Mouse (Mus musculus) frontal cortex, postnatal 36 days (tissue): ENCODE results near the gene Il13ra2.
"Not testable (repeated sequence)": the region's sequence is repeated elsewhere in the genome, so short reads cannot be mapped to it uniquely, and the experiment has no call there.

Experiments used
- DNase-seq, 2 experiments: peaks; one replicate each; pipeline ENCODE4 v3.0.0; 2022; ENCODE audit warnings: low spot score in 2 of 2

The Il13ra2 gene

DNA sequence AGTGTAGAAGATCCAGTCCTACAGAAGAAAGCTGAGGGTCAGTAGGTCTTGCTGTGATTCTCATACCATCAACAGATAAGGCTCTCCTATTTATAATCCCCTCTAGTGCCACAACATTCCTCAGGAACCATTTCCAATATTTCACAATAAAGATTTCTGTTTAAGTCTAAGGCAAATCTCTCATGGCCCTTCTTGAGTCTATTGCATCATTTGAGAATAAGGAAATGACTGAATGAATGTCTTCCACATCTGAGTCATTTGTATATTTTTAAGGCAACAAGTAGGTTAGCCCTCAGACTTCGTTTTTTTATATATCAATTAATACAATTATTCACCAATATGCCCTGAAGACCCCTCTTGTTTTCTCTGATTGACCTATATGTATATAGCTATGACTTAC, at the start of gene Il13ra2:
TSS of gene Il13ra2 (minus strand) at position 64 of the 400 bp plus-strand sequence.
- DNase-seq, result no peak

DNA sequence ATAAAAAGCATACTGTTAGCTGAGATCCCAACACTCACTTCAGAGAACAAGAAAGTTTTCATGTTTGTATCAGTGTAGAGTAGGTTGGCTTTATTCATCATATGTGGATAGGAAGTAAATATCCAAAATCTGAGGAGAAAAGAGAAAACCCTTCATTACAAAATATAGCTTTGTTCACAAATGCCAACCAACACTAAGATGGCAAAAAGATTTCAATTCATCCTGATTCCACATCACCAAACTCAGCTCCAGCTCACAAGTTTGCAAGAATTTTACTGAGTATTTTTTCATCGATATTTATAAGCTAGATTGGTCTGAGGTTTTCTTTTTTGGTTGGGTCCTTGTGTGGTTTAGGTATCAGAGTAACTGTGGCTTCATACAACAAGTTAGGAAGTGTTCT, 24.6 kb upstream of the Il13ra2 start, which contains the start of gene Vmn1r239-ps:
TSS of gene Vmn1r239-ps (minus strand) at position 101 of the 400 bp plus-strand sequence.
- DNase-seq, result not testable (repeated sequence)

DNA sequence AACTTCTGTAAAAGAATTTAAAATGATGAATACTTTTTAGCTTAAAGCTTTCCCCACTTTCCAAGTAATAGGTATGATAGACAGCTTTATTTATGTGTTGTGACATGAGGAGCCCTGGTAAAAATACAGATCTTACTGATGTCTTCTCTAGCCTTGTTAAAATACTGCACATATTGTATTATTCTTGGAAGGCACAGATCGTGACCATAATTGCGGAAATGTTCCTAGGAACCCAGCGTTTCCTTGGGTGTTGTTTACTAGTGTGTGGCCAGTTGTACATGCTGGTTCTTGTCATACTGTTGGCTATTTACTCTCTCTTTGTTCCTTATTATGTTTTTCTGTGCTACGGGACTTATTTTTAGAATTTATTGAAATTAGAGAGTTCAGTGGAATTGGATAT, 14.4 kb upstream of the Il13ra2 start:
- no peak for DNase-seq

DNA sequence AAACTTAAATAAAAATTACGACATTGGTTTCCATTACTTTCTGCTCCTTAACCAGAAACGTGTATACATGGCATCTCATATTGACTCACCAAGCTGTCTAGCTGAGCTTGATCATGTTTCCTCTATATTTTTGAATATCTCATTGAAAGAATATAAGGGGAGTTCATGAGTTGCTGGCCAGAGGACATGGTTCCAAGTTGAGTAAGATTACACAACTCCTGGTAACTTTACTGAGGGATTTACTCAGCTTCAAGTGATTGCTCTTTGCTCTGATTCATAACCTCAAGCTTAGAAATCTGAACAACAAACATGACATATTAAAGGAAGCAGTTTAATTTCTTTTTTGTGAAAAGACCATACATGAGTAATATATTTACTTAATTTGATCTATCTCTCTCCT, 6.4 kb upstream of the Il13ra2 start:
- DNase-seq, result no peak

DNA sequence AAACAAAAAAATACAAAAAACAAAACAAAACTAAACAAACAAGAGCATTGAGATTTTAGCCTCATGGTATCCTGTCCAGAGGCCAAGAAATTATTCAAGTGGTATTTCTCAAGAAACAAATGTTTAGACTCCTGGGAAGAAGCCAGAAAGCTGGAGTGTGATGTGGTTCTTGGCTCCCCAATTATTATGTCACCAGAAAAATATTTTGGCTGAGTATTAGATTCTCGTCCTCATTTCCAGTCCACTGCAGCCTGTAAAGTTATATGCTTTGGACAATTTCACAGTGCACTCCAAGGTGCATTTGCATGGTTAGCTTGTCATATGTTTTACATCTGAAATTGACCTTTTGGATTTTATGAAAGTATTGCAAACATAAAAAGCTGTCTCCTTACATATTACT, 761 bp upstream of the Il13ra2 start:
- no peak for DNase-seq

DNA sequence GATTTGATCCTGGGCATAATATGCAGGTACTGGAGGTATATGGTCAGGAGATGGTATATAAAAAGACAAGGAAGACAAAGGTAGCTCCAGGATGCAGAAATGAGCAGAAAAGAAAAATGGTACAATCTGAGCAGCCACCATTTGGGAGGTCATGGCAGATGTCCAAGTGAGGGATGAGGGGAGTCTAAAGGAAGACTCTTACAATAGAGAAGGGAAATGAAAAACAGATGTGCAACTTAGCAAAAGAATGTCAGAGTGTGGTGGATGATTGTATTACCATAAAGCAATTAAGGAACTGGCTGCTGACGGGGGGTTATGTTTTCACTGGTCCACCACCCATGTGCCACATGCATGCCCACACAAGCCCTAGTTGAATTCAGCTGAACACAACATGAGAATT, 35.5 kb downstream of the Il13ra2 start:
- no peak for DNase-seq

DNA sequence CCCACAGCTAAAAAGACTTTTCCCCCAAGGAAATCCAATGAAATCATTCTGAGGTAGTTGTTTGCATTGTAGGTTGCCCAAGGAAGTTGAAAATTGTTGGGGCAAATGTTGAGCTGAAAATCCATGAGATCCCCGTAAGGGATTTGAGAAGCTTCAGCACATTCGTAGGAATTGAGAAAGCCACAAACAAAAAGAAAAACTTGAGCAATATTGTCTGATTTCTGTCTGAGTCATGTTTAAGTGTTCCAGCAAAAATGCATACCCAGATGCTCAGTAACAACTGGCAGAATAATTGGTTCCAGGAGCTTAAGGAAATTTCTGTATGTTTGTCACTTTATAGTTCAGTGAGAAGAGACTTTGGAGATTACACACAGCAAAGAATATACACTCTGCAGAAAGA, 79.8 kb downstream of the Il13ra2 start:
- no peak for DNase-seq
